Mouse (Mus musculus) forebrain, embryonic 11.5 days (tissue): ENCODE data around the gene Itsn1. TPM values are rescaled to one million over a fixed set of nuclear protein-coding genes. Genes with fewer than 3 reads are reported as not detected.

Source experiments
- ATAC-seq: fragments of 200-750 bp; cut with Nextera tagmentation; replicated peaks from 2 replicates; pipeline ENCODE4 v1.8.0; 2017; ENCODE audit warnings: moderate TSS enrichment; ENCODE audit not compliant: low FRiP score
- DNase-seq: peaks from one replicate; pipeline ENCODE4 v3.0.0-alpha.2; 2017; ENCODE audit warnings: low spot score
- H3K27ac ChIP-seq: fragments of 300-500 bp; sonication (generic); 2 replicates; pipeline ENCODE4 v1.5.1; 2014; ENCODE audit warnings: low read depth, low read length
- H3K27me3 ChIP-seq: fragments of 300-500 bp; sonication (generic); 2 replicates; pipeline ENCODE4 v1.6.1; 2014; ENCODE audit warnings: mild to moderate bottlenecking, low read length, mixed read lengths; ENCODE audit not compliant: control insufficient read depth, insufficient read depth
- H3K36me3 ChIP-seq: fragments of 300-500 bp; sonication (generic); 2 replicates; pipeline ENCODE4 v1.6.1; 2014; ENCODE audit warnings: mild to moderate bottlenecking, low read length, moderate library complexity, mixed read lengths; ENCODE audit not compliant: control insufficient read depth, insufficient read depth
- H3K4me1 ChIP-seq: fragments of 300-500 bp; sonication (generic); replicated peaks from 2 replicates; pipeline ENCODE4 v1.6.1; 2014; ENCODE audit warnings: low read length, mixed read lengths; ENCODE audit not compliant: control insufficient read depth, insufficient read depth
- H3K4me2 ChIP-seq: fragments of 300-500 bp; sonication (generic); 2 replicates; pipeline ENCODE4 v1.6.1; 2014; ENCODE audit warnings: low read depth, mild to moderate bottlenecking, low read length, moderate library complexity, mixed read lengths; ENCODE audit not compliant: severe bottlenecking
- H3K4me3 ChIP-seq: fragments of 300-500 bp; sonication (generic); 2 replicates; pipeline ENCODE4 v1.5.1; 2014; ENCODE audit warnings: low read depth, low read length
- H3K9ac ChIP-seq: fragments of 300-500 bp; sonication (generic); 2 replicates; pipeline ENCODE4 v1.6.1; 2014; ENCODE audit warnings: low read length
- H3K9me3 ChIP-seq: fragments of 300-500 bp; sonication (generic); 2 replicates; pipeline ENCODE4 v1.6.1; 2016; ENCODE audit warnings: low read length, mixed read lengths; ENCODE audit not compliant: control insufficient read depth
- WGBS: fragments of 180-500 bp; shearing (Covaris S2); extraction: QIAGEN DNeasy Blood & Tissue Kit; methylation state at CpG from one replicate; pipeline ENCODE4 v1.1.7; 2014; 5-methylcytosine and 5-hydroxymethylcytosine counted together
- polyA plus RNA-seq: library from polyadenylated mRNA; unstranded; fragments of >200 nt; fragmentation: Nextera tagmentation; extraction: Ambion mirVana; gene quantifications from 2 replicates; pipeline ENCODE4 v1.2.1, GENCODE M21; 2014

Itsn1 gene
- polyA plus RNA-seq, 1 experiment from 2014 or later = 55.2 TPM

DNA sequence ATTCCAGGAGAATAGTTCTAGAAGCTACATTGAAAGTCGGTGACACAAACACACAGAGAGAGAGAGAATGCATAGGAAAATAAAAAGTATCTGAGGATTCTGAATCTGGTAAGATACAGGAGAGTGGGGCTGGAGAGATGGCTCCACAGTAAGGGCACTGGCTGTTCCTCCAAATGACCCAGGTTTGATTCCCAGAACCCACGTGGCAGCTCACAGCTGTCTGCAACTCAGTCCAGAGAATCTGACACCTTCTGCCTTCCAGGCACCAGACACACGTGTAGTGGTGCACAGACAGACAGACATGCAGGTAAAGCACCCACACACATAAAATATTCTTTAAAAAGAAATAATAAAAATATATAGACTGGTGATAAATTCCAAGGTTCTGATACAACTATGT is 144.6 kb downstream of the Itsn1 start:
- H3K9me3 ChIP-seq = no peaks in the 10 kb centered on the region
- ATAC-seq = no peak
- peaks cover 8% of the 10 kb centered on the region; the same call in 1 of the 2 replicates for H3K36me3 ChIP-seq
- H3K27ac ChIP-seq = no peak overlapping the region
- no peak overlapping the region for H3K4me2 ChIP-seq
- no peaks in the 10 kb centered on the region for H3K4me1 ChIP-seq
- no peak for DNase-seq
- H3K9ac ChIP-seq = no peak overlapping the region
- H3K4me3 ChIP-seq = no peak overlapping the region
- H3K27me3 ChIP-seq = no peaks in the 10 kb centered on the region
- WGBS = 83% methylated on average over 3 of the region's 3 CpGs

- H3K27ac ChIP-seq = no peak overlapping the region
- 80% methylated on average over 4 of the region's 4 CpGs for WGBS
- no peak for ATAC-seq
Measured at GRCm38 (mm10) chr16:91875567-91876344, 146.7 kb downstream of the Itsn1 start.

GRCm38 (mm10) chr16:91876457-91876856 is 147.4 kb downstream of the Itsn1 start:
- 93% methylated on average over 4 of the region's 4 CpGs for WGBS
- H3K27ac ChIP-seq = no peak overlapping the region

More at GRCm38 (mm10) chr16:91875567-91876344, 146.7 kb downstream of the Itsn1 start:
- no peaks in the 10 kb centered on the region for H3K4me1 ChIP-seq
- H3K9ac ChIP-seq = no peak overlapping the region
- H3K4me2 ChIP-seq = no peak overlapping the region
- H3K9me3 ChIP-seq = no peaks in the 10 kb centered on the region
- no peak for DNase-seq
- H3K36me3 ChIP-seq = no peaks in the 10 kb centered on the region
- H3K27me3 ChIP-seq = no peaks in the 10 kb centered on the region
- no peak overlapping the region for H3K4me3 ChIP-seq

GRCm38 (mm10) chr16:91879101-91879500 is 150.0 kb downstream of the Itsn1 start:
- Histone ChIP-seq H3K9me3 (no peaks in the 10 kb centered on the region), H3K27ac (no peak overlapping the region), H3K9ac (no peak overlapping the region), H3K27me3 (no peaks in the 10 kb centered on the region), H3K4me3 (no peak overlapping the region), H3K36me3 (no peaks in the 10 kb centered on the region), H3K4me1 (no peaks in the 10 kb centered on the region), H3K4me2 (no peak overlapping the region)
- no peak for DNase-seq
- 81% methylated on average over 2 of the region's 2 CpGs for whole genome bisulfite sequencing
- no peak for ATAC-seq

More at GRCm38 (mm10) chr16:91876457-91876856, 147.4 kb downstream of the Itsn1 start:
- Histone ChIP-seq H3K4me3 (no peak overlapping the region), H3K9me3 (no peaks in the 10 kb centered on the region), H3K36me3 (no peaks in the 10 kb centered on the region), H3K4me2 (no peak overlapping the region), H3K27me3 (no peaks in the 10 kb centered on the region), H3K4me1 (no peaks in the 10 kb centered on the region), H3K9ac (no peak overlapping the region)
- ATAC-seq (no peak), DNase-seq (no peak)

DNA sequence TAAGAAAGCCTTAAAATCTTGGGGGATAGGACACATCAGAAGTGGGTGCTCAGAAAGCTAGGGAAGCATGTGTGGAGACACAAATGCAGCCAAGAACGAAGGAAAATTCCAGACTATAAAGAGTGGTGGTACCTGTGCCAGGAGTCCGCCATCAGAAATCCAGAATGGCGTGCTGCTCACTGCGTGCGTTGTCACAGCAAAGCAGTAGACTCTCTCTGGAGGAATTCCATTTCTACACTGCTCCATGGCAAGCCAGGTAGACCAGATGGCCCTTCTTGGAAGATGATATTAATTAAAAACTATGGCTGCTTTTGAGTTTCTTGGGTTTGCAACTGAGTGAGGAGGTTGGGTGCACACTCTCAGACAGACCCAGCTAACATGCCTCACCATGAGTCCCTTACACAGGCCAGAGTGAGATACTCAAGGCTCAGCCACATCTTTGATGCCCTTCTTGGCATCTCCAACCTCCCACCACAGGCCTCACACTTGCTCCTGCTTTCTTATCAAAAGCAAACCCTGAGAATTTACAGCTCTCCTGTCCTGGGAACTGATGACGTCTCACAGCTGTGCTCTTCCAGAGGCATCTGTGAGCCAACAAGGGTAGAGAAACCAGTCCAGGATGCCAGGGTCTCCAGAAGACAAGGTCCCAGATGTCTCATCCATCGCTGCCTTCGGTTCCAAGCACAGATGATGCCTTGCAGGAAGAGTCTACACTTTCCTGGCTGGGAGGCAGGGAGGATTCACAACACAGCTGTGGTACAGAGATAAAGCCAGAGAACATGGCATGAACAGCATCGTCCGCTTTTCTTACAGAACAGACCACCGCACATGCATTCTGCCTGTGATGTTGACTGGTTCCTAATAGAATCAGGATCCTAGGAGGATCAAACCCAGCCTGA is 152.0 kb downstream of the Itsn1 start:
- Histone ChIP-seq H3K4me2 (no peak overlapping the region), H3K27me3 (no peaks in the 10 kb centered on the region), H3K9me3 (no peaks in the 10 kb centered on the region), H3K4me1 (peaks cover 3% of the 10 kb centered on the region; the same call in 1 of the 2 replicates), H3K4me3 (no peak overlapping the region), H3K9ac (no peak overlapping the region), H3K36me3 (no peaks in the 10 kb centered on the region), H3K27ac (no peak overlapping the region)
- 97% methylated on average over 11 of the region's 11 CpGs for WGBS
- DNase-seq (no peak), ATAC-seq (no peak)

DNA sequence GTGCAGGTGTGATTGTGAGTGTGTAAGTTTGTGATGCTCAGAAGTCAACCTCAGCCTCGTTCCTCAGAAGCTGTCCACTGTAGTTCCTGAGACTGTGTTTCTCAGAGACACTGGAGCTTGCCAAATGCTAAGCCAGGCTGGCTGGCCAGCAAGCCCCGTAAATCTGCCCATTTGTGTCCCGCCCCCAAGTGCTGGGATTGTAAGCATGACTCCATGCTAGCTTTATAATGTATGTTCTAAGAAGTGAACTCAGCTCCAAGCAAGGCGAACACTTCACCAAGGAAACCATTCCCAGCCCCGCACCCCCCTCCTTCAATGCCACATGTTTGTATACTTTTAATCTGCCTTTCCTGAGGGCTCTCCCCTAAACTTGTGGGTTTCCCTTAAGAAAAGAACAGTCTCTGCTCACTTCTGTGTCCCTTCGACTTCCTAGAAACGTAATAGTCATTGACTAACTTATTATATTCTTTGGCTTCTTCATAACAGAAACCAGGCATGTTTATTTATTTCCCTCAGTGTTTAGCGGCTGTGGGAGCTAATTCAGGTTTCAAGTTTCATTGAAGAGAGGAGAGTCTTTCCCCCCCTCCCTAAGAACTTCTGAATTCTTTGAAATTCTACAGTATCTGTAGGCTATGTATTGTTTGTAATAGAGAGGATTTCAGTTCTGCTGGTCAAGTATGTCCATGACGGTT is 153.2 kb downstream of the Itsn1 start:
- no peaks in the 10 kb centered on the region for H3K27me3 ChIP-seq
- no peak for ATAC-seq
- H3K4me2 ChIP-seq = no peak overlapping the region
- no peak for DNase-seq
- H3K9me3 ChIP-seq = no peaks in the 10 kb centered on the region
- H3K36me3 ChIP-seq = no peaks in the 10 kb centered on the region
- WGBS = 80% methylated on average over 9 of the region's 9 CpGs
- no peak overlapping the region for H3K4me3 ChIP-seq
- H3K9ac ChIP-seq = no peak overlapping the region
- peaks cover 3% of the 10 kb centered on the region; the same call in 1 of the 2 replicates for H3K4me1 ChIP-seq
- H3K27ac ChIP-seq = no peak overlapping the region

GRCm38 (mm10) chr16:91883636-91884035 is 154.6 kb downstream of the Itsn1 start:
- DNase-seq (no peak), ATAC-seq (no peak)
- Histone ChIP-seq H3K27ac (no peak overlapping the region), H3K9ac (no peak overlapping the region), H3K4me2 (no peak overlapping the region), H3K27me3 (no peaks in the 10 kb centered on the region), H3K9me3 (no peaks in the 10 kb centered on the region), H3K4me3 (no peak overlapping the region), H3K36me3 (no peaks in the 10 kb centered on the region), H3K4me1 (peaks cover 3% of the 10 kb centered on the region; the same call in 1 of the 2 replicates)
- WGBS = 91% methylated on average over 2 of the region's 2 CpGs

GRCm38 (mm10) chr16:91884196-91884595 is 155.1 kb downstream of the Itsn1 start:
- 61% methylated on average over 5 of the region's 5 CpGs for WGBS
- ATAC-seq = no peak
- Histone ChIP-seq H3K36me3 (no peaks in the 10 kb centered on the region), H3K27me3 (no peaks in the 10 kb centered on the region), H3K4me1 (peaks cover 3% of the 10 kb centered on the region; the same call in 1 of the 2 replicates), H3K4me3 (no peak overlapping the region), H3K9me3 (no peaks in the 10 kb centered on the region), H3K4me2 (no peak overlapping the region), H3K27ac (no peak overlapping the region), H3K9ac (no peak overlapping the region)
- peak; percentile 74 for DNase-seq
